Mouse (Mus musculus): ENCODE results near the gene Sgip1.

- TF ChIP-seq CTCF (IDR thresholded peaks at IDR 0.05; ENCODE audit: insufficient read depth, low read depth, low read length) (no peak), POLR2A (IDR thresholded peaks at IDR 0.05; ENCODE audit: insufficient read depth, low read depth, low read length) (no peak)
These were observed 159.1 kb downstream of the Sgip1 start for GRCm38 (mm10) chr4:102900166-102900565.
